Mouse (Mus musculus) cerebellum, adult 2 months (tissue): ENCODE data around the gene Tmem222.

Source experiments
- CTCF ChIP-seq: fragments of 200-500 bp; IDR thresholded peaks from 2 replicates; pipeline ENCODE4 v1.5.1; 2011; ENCODE audit warnings: low read depth, mild to moderate bottlenecking, control low read depth, low read length, moderate library complexity, borderline replicate concordance; ENCODE audit not compliant: insufficient read depth
- POLR2A ChIP-seq: fragments of 200-500 bp; IDR thresholded peaks from 2 replicates; pipeline ENCODE4 v1.6.1; 2011; ENCODE audit warnings: low read length, control low read depth, borderline replicate concordance; ENCODE audit not compliant: insufficient read depth

- TF ChIP-seq CTCF (no peak), POLR2A (no peak)
Observed at GRCm38 (mm10) chr4:133294084-133294483, 16.5 kb upstream of the Tmem222 start.
